Mouse (Mus musculus) c-Kit-positive CD71-positive TER-119-positive erythroid progenitor cells, embryonic 14.5 days (primary cell): ENCODE data around the gene Gm2564.
"Not testable (repeated sequence)": the region's sequence is repeated elsewhere in the genome, so short reads cannot be mapped to it uniquely, and the experiment has no call there.

Experiments
- DNase-seq: peaks from one replicate; pipeline ENCODE4 v3.0.0-alpha.2; 2013; ENCODE audit warnings: low spot score

The Gm2564 gene

GRCm38 (mm10) chr4:42629419-42629818 lies at the start of gene Gm2564:
Gene Gm2564 (plus strand): TSS chr4:42629719.
- DNase-seq: not testable (repeated sequence)

GRCm38 (mm10) chr4:42611895-42612294 lies 17.6 kb upstream of the Gm2564 start, which contains the start of gene Gm10591:
Gene Gm10591 (plus strand): TSS chr4:42612195.
- not testable (repeated sequence) for DNase-seq

GRCm38 (mm10) chr4:42654951-42655350 lies 25.4 kb downstream of the Gm2564 start, which contains the start of gene Ccl27b:
Gene Ccl27b (plus strand): TSS chr4:42655251.
- not testable (repeated sequence) for DNase-seq

GRCm38 (mm10) chr4:42661793-42662192 lies 32.3 kb downstream of the Gm2564 start, which contains the start of gene Il11ra2:
Gene Il11ra2 (minus strand): TSS chr4:42661893.
- not testable (repeated sequence) for DNase-seq

- not testable (repeated sequence) for DNase-seq
Measured at GRCm38 (mm10) chr4:42675415-42675814, 45.9 kb downstream of the Gm2564 start.

GRCm38 (mm10) chr4:42679365-42679764 lies 49.8 kb downstream of the Gm2564 start:
- DNase-seq: not testable (repeated sequence)

GRCm38 (mm10) chr4:42680374-42681356 lies 51.1 kb downstream of the Gm2564 start:
- DNase-seq: not testable (repeated sequence)
